Comparison of ENCODE assay signal across 7 mouse cellular contexts in the genomic region with DNA sequence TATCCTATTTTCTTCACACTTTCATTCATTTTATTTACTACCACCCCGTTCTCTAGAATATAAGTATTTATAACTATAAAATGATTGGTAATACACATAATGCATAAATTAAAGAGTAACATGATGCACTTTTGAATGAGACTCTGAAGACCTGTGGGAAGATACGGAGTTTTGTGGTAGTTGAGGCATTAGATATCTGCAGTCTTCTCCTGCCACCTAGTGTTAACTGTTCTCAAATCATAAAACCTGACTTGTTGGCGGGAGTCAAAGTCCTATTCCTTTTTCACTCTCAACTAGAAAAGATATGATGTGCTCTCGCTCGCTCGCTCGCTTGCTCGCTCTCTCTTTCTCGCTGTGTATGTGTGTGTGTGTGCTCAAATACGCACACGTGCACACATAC. TPM values are rescaled to one million over a fixed set of nuclear protein-coding genes. Genes with fewer than 3 reads are reported as not detected.
DNase-seq lines count a peak whose midpoint lies in the region; ATAC-seq and TF ChIP-seq lines count a peak whose summit lies in the region.

No protein-coding gene starts in this region.

- no peaks in the 10 kb centered on the region for H3K36me3 ChIP-seq in kidney, postnatal 0 days (ENCODE audit: insufficient read depth, low read length)
- H3K36me3 ChIP-seq in CH12.LX (replicated peaks in 1 of 2; ENCODE audit: control insufficient read depth in 1 of 2, insufficient read depth in 1 of 2, low read length in 1 of 2) = no peaks in the 10 kb centered on the region
- H3K36me3 ChIP-seq in hindbrain, embryonic 13.5 days = no peaks in the 10 kb centered on the region

- H3K4me3 ChIP-seq in kidney, postnatal 0 days (replicated peaks; ENCODE audit: low read depth, low read length) = no peak overlapping the region
- no peak overlapping the region for H3K4me3 ChIP-seq in CH12.LX (replicated peaks in 1 of 3; ENCODE audit: low read depth in 2 of 3, low read length in 2 of 3, poor library complexity in 1 of 3)
- H3K4me3 ChIP-seq in hindbrain, embryonic 13.5 days = no peak overlapping the region

- peak; percentile 97 for TF ChIP-seq RAD21 in CH12.LX (IDR thresholded peaks at IDR 0.05; ENCODE audit: low read depth, low read length)

- ATAC-seq in kidney, postnatal 0 days (replicated peaks; ENCODE audit: low FRiP score, low read depth) = no peak
- peak; percentile 49 for ATAC-seq in hindbrain, embryonic 13.5 days (ENCODE audit: low FRiP score)
- peak; percentile 67 for ATAC-seq in megakaryocyte-erythroid progenitor cell, adult 5-6 weeks (replicated peaks; ENCODE audit: low FRiP score, low TSS enrichment, poor library complexity, severe bottlenecking)

- 37% methylated on average over 11 of the region's 11 CpGs for WGBS in kidney, postnatal 0 days
- 55% methylated on average over 11 of the region's 11 CpGs for WGBS in hindbrain, embryonic 13.5 days

- no peak overlapping the region for H3K4me2 ChIP-seq in kidney, postnatal 0 days (ENCODE audit: low read length)
- H3K4me2 ChIP-seq in CH12.LX (ENCODE audit: insufficient read depth, low read depth, poor library complexity, severe bottlenecking) = peak overlapping the region; percentile 98; the same call in 1 of the 2 replicates
- no peak overlapping the region for H3K4me2 ChIP-seq in hindbrain, embryonic 13.5 days

- no peaks in the 10 kb centered on the region for H3K27me3 ChIP-seq in kidney, postnatal 0 days (ENCODE audit: insufficient read depth, low read length)
- H3K27me3 ChIP-seq in CH12.LX (replicated peaks) = no peaks in the 10 kb centered on the region
- 0 out of 2 replicates have a peak, but pooled peaks cover 2% of the 10 kb centered on the region for H3K27me3 ChIP-seq in hindbrain, embryonic 13.5 days

- peak; percentile 94 for DNase-seq in kidney, postnatal 0 days (ENCODE audit: low spot score)
- no peak for DNase-seq in kidney, adult 18-20 months
- DNase-seq in CH12.LX (ENCODE audit: extremely low read depth) (peak; percentile 65), adipocyte (ENCODE audit: low spot score) (peak; percentile 84)
- peak; percentile 35 for DNase-seq in thymus, postnatal 25 days

- no peak overlapping the region for H3K9ac ChIP-seq in kidney, postnatal 0 days (ENCODE audit: low read depth, low read length)
- peak overlapping the region; percentile 39; the same call in 1 of the 2 replicates for H3K9ac ChIP-seq in CH12.LX (ENCODE audit: insufficient read depth, low read depth)
- H3K9ac ChIP-seq in hindbrain, embryonic 13.5 days = no peak overlapping the region

- no peaks in the 10 kb centered on the region for H3K4me1 ChIP-seq in kidney, postnatal 0 days (replicated peaks; ENCODE audit: insufficient read depth, low read length)
- peaks cover 0 to 9% of the 10 kb centered on the region in 2 experiments; a peak in 2 of 4 replicates for H3K4me1 ChIP-seq in CH12.LX (ENCODE audit: control insufficient read depth in 1 of 2, insufficient read depth in 2 of 2)
- H3K4me1 ChIP-seq in hindbrain, embryonic 13.5 days (replicated peaks) = 0 out of 2 replicates have a peak, but pooled peaks cover 2% of the 10 kb centered on the region

- dilution Hi-C loops in CH12.LX (cut with MboI; ENCODE audit: extremely low pct_ligation_motif_present, extremely low pct_unique_long_range_greater_than_20kb, low sequenced_read_pairs) = no loop called here

- no peak for TF ChIP-seq POLR2A in CH12.LX (IDR thresholded peaks at IDR 0.05; ENCODE audit: low read depth, low read length)

- H3K79me2 ChIP-seq in CH12.LX (replicated peaks; ENCODE audit: control insufficient read depth, extremely low read depth, insufficient read depth, poor library complexity, severe bottlenecking) = no peaks in the 10 kb centered on the region

- no peak overlapping the region for H3K27ac ChIP-seq in kidney, postnatal 0 days
- no peak overlapping the region for H3K27ac ChIP-seq in CH12.LX (ENCODE audit: insufficient read depth, low read depth)
- no peak overlapping the region for H3K27ac ChIP-seq in hindbrain, embryonic 13.5 days

- H3K9me3 ChIP-seq in kidney, postnatal 0 days (replicated peaks; ENCODE audit: low read length) = no peaks in the 10 kb centered on the region
- H3K9me3 ChIP-seq in CH12.LX (replicated peaks; ENCODE audit: low read length) = no peaks in the 10 kb centered on the region
- H3K9me3 ChIP-seq in hindbrain, embryonic 13.5 days = no peaks in the 10 kb centered on the region

- no peak for TF ChIP-seq EP300 in CH12.LX (IDR thresholded peaks at IDR 0.05; ENCODE audit: low read length)

- in situ Hi-C loops in CH12.LX (cut with MboI; ENCODE audit: low pct_ligation_motif_present, low pct_unique_long_range_greater_than_20kb, low sequenced_read_pairs) = loop anchor here (25.0 kb wide), 1 partner anchor 392 kb away; no protein-coding TSS in a partner anchor

- TF ChIP-seq CTCF in kidney, postnatal 0 days (IDR thresholded peaks at IDR 0.05; ENCODE audit: low read depth) = peak; percentile 84
- peak; percentile 22 to 90; a peak in 2 of 4 replicates for TF ChIP-seq CTCF in CH12.LX (conservative IDR thresholded peaks at IDR 0.05 in 1 of 2, IDR thresholded peaks at IDR 0.05 in 1 of 2; ENCODE audit: low read depth in 2 of 2, low read length in 2 of 2)

TF ChIP-seq in CH12.LX, 34 proteins besides CTCF, POLR2A, EP300 and RAD21:
- TF ChIP-seq SMC3 (IDR thresholded peaks at IDR 0.05; ENCODE audit: low read depth, low read length) (peak; percentile 88), MAX (IDR thresholded peaks at IDR 0.05; ENCODE audit: low read length) (no peak), ZKSCAN1 (IDR thresholded peaks at IDR 0.05; ENCODE audit: borderline replicate concordance, low read depth, low read length) (no peak), ZC3H11A (IDR thresholded peaks at IDR 0.05; ENCODE audit: low read depth, low read length) (peak; percentile 67), JUN (IDR thresholded peaks at IDR 0.05; ENCODE audit: insufficient read depth, low read depth, low read length) (no peak), PAX5 (IDR thresholded peaks at IDR 0.05; ENCODE audit: low read length) (no peak), E2F4 (IDR thresholded peaks at IDR 0.05; ENCODE audit: insufficient replicate concordance, low read depth, low read length) (peak; percentile 92), MAZ (IDR thresholded peaks at IDR 0.05; ENCODE audit: low read depth, low read length) (0 out of 2 replicates have a peak, but pooled peaks have one; percentile 13), RCOR1 (conservative IDR thresholded peaks at IDR 0.05; ENCODE audit: low read depth, low read length) (no peak), CHD1 (IDR thresholded peaks at IDR 0.05; ENCODE audit: low read depth, low read length) (no peak), SIN3A (IDR thresholded peaks at IDR 0.05; ENCODE audit: low read length) (no peak), TBP (conservative IDR thresholded peaks at IDR 0.05; ENCODE audit: low read depth, low read length) (no peak), MXI1 (IDR thresholded peaks at IDR 0.05; ENCODE audit: low read depth, low read length) (no peak), BHLHE40 (IDR thresholded peaks at IDR 0.05; ENCODE audit: low read depth, low read length) (no peak), ETS1 (conservative IDR thresholded peaks at IDR 0.05; ENCODE audit: low read depth, low read length) (no peak), POLR2AphosphoS2 (IDR thresholded peaks at IDR 0.05; ENCODE audit: low read depth, low read length) (no peak), JUND (conservative IDR thresholded peaks at IDR 0.05; ENCODE audit: low read depth, low read length) (peak; percentile 42; the same call in 1 of the 2 replicates), USF1 (IDR thresholded peaks at IDR 0.05; ENCODE audit: low read depth, low read length) (no peak)
TF ChIP-seq in CH12.LX: peak in this region for 5.

RNA-seq across cellular contexts. Expression of a gene that starts 4.5 kb away (rescaled TPM):
- polyA plus RNA-seq in kidney, postnatal 0 days (2015; fragmentation: Nextera tagmentation; extraction: Ambion mirVana) = 50.1 and 53.7 TPM in 2 replicates
- total RNA-seq in CH12.LX (2012; rRNA removed) = 2.6 and 3.9 TPM in 2 replicates
- total RNA-seq in CH12.LX (2014; rRNA removed) = 12.1 and 13.6 TPM in 2 replicates
- 4.3 and 5.9 TPM in 2 replicates for polyA plus RNA-seq in CH12.LX (2012; ENCODE audit: insufficient read length, low read depth)
- 12.5 and 14.2 TPM in 2 replicates for polyA plus RNA-seq in hindbrain, embryonic 13.5 days (2015; fragmentation: Nextera tagmentation; extraction: Ambion mirVana)
- 4.3 and 5.1 TPM in 2 replicates for total RNA-seq in megakaryocyte-erythroid progenitor cell, adult 5-6 weeks (2014; fragmentation: Nextera tagmentation)
- total RNA-seq in megakaryocyte-erythroid progenitor cell, adult 5-6 weeks (2017) = 23.2 and 37.4 TPM in 2 replicates

RNA-seq across cellular contexts. Expression of a gene that starts 46.9 kb away (rescaled TPM):
- 29.5 and 34.7 TPM in 2 replicates for polyA plus RNA-seq in kidney, postnatal 0 days (2015; fragmentation: Nextera tagmentation; extraction: Ambion mirVana)
- total RNA-seq in CH12.LX (2012; rRNA removed) (not detected in 2 replicates), CH12.LX (2014; rRNA removed) (0.38 and 0.46 TPM in 2 replicates)
- 0.17 TPM in 1 of 2 replicates, not detected in the other for polyA plus RNA-seq in CH12.LX (2012; ENCODE audit: insufficient read length, low read depth)
- 19.7 and 22.1 TPM in 2 replicates for polyA plus RNA-seq in hindbrain, embryonic 13.5 days (2015; fragmentation: Nextera tagmentation; extraction: Ambion mirVana)
- 15.2 and 37.8 TPM in 2 replicates for total RNA-seq in megakaryocyte-erythroid progenitor cell, adult 5-6 weeks (2014; fragmentation: Nextera tagmentation)
- total RNA-seq in megakaryocyte-erythroid progenitor cell, adult 5-6 weeks (2017) = 49.2 and 60.6 TPM in 2 replicates

Comparison
In these comparisons a context has a peak if more than half of its experiments do, and no peak if none do; other contexts are left out.
1. RNA of a gene that starts 46.9 kb away (polyA plus RNA-seq): 29.5 to 34.7 TPM in kidney, postnatal 0 days and 19.7 to 22.1 TPM in hindbrain, embryonic 13.5 days; 0.17 TPM in CH12.LX; every median in the first group is over 10 times any median in the second.